Mouse (Mus musculus) liver, embryonic 14.5 days (tissue): ENCODE data around the gene Pitpnm1.

Source experiments
- CTCF ChIP-seq: IDR thresholded peaks from 2 replicates; pipeline ENCODE4 v1.5.1; 2016; ENCODE audit warnings: antibody characterized with exemption, low read depth, control low read depth
- EP300 ChIP-seq: IDR thresholded peaks from 2 replicates; pipeline ENCODE4 v1.6.1; 2016; ENCODE audit warnings: antibody characterized with exemption, low read depth

GRCm38 (mm10) chr19:4070756-4071155 lies 29.0 kb upstream of the Pitpnm1 start:
- no peak for TF ChIP-seq CTCF
- no peak for TF ChIP-seq EP300
